Mouse (Mus musculus) left cerebral cortex, postnatal 36 days (tissue): ENCODE measurements around the gene Klhl33. TPM values are rescaled to one million over a fixed set of nuclear protein-coding genes. Genes with fewer than 3 reads are reported as not detected.
"Not testable (repeated sequence)": the region's sequence is repeated elsewhere in the genome, so short reads cannot be mapped to it uniquely, and the experiment has no call there.

Experiments used
- DNase-seq, 2 experiments: peaks; one replicate each; pipeline ENCODE4 v3.0.0; 2021 to 2022; ENCODE audit warnings: low spot score in 2 of 2, mixed read lengths in 1 of 2
- intact Hi-C: fragments of 180-260 bp; cut with DNase I; formaldehyde crosslinking; loops from one replicate; pipeline ENCODE4 v1.15.1; 2025
- total RNA-seq, 2 experiments: library from RNA; stranded (reverse); gene quantifications; 2 replicates each; pipeline ENCODE4 v1.2.3; 2021

The Klhl33 gene
- total RNA-seq, 2 experiments from 2014 or later, result 3.6 to 4.8 TPM

DNA sequence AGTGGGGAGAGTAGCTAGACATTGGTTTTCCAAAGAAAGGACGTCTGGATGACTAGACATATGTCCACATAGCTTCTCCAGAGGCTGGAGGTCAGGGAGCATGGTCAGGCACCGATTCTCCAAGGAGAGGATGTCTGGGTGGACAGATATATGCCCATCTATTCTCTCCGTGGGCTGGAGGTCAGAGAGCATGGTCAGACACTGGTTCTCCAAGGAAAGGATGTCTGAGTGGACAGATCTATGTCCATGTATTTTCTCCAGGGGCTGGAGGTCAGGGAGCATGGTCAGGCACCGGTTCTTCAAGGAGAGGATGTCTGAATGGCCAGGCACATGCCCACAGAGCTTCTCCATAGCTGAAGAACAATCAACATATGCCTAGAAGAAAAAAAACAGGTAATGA, 29.1 kb downstream of the Klhl33 start:
- intact Hi-C loops, result no loop called here
- no peak for DNase-seq

- DNase-seq, result no peak
- intact Hi-C loops, result no loop called here
Observed at GRCm38 (mm10) chr14:50866966-50867365, 30.3 kb downstream of the Klhl33 start.

- DNase-seq, intact Hi-C loops: not testable (repeated sequence)
Observed at GRCm38 (mm10) chr14:50865005-50865404, 32.3 kb downstream of the Klhl33 start.

DNA sequence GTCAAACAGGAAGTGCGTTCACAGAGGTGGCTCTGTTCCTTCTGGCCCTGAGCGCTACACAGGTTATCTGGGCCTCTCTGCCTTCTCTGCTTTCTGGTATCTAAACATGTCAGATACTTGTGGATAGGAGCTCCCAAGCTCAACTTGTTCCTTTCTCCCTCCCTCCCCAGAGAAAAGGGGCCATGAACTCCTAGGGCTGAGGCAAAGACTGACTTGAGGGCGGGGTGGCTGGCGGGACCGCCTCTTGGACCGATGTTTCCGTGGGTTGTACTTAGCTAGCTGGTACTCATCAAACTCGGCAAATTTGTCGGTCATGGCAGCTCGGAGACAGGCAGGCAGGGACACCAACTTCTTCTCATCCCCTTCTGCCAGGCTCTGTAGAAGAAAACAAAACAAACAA, 34.7 kb downstream of the Klhl33 start:
- intact Hi-C loops, result no loop called here
- DNase-seq, result no peak

GRCm38 (mm10) chr14:50855788-50856187, 41.5 kb downstream of the Klhl33 start:
- no peak for DNase-seq
- intact Hi-C loops, result no loop called here

Other genes starting within 250 kb of the Klhl33 start
- gene Olfr747, start 204.3 kb downstream of the Klhl33 start, total RNA-seq, result not detected
- gene Olfr748, start 190.1 kb downstream of the Klhl33 start, total RNA-seq, result not detected
- not detected for gene Olfr749, start 152.4 kb downstream of the Klhl33 start, total RNA-seq
- gene Ttc5, start 112.0 kb downstream of the Klhl33 start, total RNA-seq, result 10 to 100 TPM; 55.2 to 67.9 TPM
- gene Ccnb1ip1, start 89.8 kb downstream of the Klhl33 start, total RNA-seq, result not detected
- 10 to 100 TPM; 24.0 to 28.7 TPM for gene Parp2, start 89.7 kb downstream of the Klhl33 start, total RNA-seq
- 1 to 10 TPM; 2.9 to 4.1 TPM for gene Tep1, start 26.9 kb downstream of the Klhl33 start, total RNA-seq
- gene Osgep, start 27.4 kb upstream of the Klhl33 start, total RNA-seq, result 10 to 100 TPM; 32.0 to 35.7 TPM
- gene Apex1, start 27.5 kb upstream of the Klhl33 start, total RNA-seq, result 10 to 100 TPM; 52.0 to 58.6 TPM
- 100 to 1,000 TPM in 1 of 2 experiments, 10 to 100 TPM in 1; 89.8 to 103 TPM for gene Pip4p1, start 33.3 kb upstream of the Klhl33 start, total RNA-seq
- gene Pnp, start 33.6 kb upstream of the Klhl33 start, total RNA-seq, result 10 to 100 TPM; 10.7 to 11.0 TPM
- gene Gm49342, start 47.0 kb upstream of the Klhl33 start, total RNA-seq, result 10 to 100 TPM in 1 of 2 experiments, 1 to 10 TPM in 1; 10.0 to 13.0 TPM
- gene Pnp2, start 58.5 kb upstream of the Klhl33 start, total RNA-seq, result 1 to 10 TPM; 1.1 to 1.4 TPM
- gene Rnase10, start 110.2 kb upstream of the Klhl33 start, total RNA-seq, result under 1 TPM; 0.20 to 0.25 TPM
- gene Rnase9, start 144.4 kb upstream of the Klhl33 start, total RNA-seq, result not detected
- not detected for gene Rnase11, start 152.7 kb upstream of the Klhl33 start, total RNA-seq
- not detected for gene Rnase12, start 160.2 kb upstream of the Klhl33 start, total RNA-seq
- not detected for gene Olfr750, start 176.9 kb upstream of the Klhl33 start, total RNA-seq
- 10 to 100 TPM; 17.8 to 19.3 TPM for gene Rnase4, start 193.6 kb upstream of the Klhl33 start, total RNA-seq
- gene Ang, start 193.6 kb upstream of the Klhl33 start, total RNA-seq, result 1 to 10 TPM; 3.6 to 5.3 TPM
- gene Eddm3b, start 216.9 kb upstream of the Klhl33 start, total RNA-seq, result not detected
- gene Rnase6, start 226.4 kb upstream of the Klhl33 start, total RNA-seq, result under 1 TPM in 1 of 2 experiments, not detected in 1; 0.12 TPM
- gene Rnase1, start 249.3 kb upstream of the Klhl33 start, total RNA-seq, result under 1 TPM; 0.76 to 0.97 TPM